Mouse (Mus musculus) kidney, postnatal 14 days (tissue): ENCODE data around the gene Hsd17b1.

Experiments
- DNase-seq: peaks from one replicate; pipeline ENCODE4 v3.0.0; 2022; ENCODE audit warnings: mixed read lengths

Gene Hsd17b1

DNA sequence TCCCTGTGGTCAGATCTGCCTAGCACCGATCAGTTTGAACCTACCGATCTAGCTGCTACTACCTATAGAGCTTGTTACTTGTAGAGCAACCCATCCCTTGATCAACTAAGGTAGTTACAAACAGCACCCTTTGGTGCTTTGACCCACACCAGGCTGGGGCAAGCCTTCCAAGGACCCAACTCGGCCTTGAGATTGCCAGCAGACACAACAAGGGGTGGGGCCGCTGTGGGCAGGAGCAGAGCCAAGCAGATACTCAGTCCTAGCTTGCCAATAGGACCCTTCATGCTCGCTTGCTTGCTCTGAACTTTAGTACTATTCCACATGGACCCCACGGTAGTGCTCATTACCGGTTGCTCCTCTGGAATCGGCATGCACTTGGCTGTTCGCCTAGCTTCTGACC is at the start of gene Hsd17b1:
Gene Hsd17b1 (plus strand): TSS at position 291 of the 400 bp plus-strand sequence.
- no peak for DNase-seq

DNA sequence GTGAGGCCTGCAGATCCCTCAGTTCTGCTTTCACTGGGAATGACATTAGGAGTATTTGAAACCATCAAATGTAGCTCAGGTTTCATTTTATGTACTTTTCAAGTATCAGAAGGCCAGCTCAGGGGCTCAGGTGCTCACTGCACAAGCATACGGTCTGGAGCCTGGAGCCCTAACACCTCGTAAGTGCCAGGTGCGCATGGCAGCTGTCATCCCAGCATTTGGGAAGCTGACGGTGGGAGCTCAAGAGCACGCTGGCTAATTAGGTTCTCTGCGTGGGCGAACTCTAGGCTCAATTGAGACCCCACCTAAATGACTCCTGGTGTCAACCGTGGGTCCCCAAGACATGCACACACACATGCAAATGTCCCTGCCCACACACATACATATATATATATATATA is 48.9 kb upstream of the Hsd17b1 start:
- no peak for DNase-seq

DNA sequence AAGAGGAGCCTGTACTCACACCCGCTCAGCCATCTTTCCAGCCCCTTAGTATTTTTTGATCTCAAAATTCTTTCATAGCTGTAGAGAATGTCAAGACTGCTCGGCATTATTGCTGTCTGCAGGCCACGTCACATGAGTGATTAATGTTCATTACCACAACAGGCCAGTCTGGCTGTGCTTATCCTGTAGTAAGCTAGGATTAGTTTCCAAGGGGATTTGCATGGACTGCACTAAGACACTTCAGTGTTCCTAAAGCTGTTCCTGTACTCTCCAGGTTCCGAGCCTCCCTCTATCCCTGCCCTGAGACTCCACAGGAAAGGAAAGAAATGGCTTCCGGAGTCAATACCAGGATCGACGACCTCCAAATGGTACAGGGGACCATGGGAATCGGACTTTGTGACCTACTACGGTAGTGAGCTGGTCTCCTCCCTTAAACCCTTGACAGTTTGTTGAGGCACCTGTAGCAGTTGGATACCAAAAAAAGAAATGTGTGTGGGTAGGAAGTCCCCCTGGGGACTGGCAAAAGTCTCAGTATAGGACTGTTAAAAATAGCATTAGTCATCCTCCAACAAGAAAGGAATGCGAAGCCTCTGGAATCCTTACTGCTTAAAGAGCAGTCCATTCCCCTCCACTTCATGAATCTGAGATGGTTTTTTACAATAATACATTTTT is 47.9 kb upstream of the Hsd17b1 start:
- DNase-seq: no peak

DNA sequence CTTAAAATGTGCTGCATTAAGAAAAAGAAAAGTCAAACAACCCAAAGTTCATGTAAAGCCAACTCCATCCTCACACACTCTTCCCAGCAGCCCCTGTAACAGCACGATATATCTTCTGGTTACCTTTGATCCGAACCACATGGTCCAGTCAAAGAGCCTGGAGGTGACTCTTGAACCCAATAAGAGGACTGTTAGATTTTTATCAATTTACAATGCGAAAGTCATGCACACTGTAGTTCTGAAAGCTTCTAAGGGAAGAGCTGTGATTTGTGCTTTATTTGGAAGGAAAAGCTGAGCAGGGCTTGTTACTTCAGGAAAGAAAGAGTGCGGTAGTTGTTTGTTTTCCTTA is 47.4 kb upstream of the Hsd17b1 start:
- DNase-seq: no peak

DNA sequence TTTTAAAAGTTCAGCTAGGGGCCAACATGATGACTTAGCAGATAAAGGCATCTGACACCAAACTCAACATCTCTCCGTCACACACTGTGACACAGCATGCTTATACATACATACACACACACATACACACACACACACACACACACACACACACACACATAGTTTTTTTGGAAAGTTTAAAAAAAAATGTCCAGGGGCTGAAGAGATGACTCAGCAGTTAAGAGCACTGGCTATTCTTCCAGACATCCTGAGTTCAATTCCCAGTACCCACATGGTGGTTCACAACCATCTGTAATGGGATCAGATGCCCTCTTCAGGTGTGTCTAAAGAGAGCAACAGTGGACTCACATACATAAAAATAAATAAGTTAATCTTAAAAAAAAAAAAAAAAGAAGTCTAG is 46.7 kb upstream of the Hsd17b1 start:
- DNase-seq: no peak

DNA sequence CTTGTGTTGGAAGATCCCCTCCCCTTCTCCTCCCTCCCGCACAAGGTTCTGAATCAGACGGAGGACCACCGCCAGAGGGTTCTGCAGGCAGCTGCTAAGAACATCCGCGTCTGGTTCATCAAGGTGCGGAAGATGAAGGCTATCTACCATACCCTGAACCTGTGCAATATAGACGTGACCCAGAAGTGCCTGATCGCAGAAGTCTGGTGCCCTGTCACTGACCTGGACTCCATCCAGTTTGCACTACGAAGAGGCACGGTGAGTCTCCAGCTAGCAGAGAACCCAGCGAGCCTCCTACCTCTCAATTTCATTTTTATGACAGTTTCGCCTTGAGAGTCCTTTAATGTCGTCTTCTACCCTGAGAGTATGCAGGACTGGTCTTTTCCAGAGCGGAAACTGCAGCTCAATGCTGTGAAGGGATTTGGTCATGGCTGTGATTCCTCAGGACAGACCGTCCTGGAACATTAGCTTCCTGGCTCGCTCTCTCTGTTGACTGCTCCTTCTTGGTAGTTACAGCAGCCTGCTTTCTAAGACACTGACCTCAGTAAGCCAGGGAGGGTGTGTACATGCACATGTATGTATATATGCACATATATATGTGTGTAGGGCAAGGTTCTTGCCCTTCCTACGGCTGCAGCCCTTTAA is 44.2 kb upstream of the Hsd17b1 start:
- DNase-seq: no peak

DNA sequence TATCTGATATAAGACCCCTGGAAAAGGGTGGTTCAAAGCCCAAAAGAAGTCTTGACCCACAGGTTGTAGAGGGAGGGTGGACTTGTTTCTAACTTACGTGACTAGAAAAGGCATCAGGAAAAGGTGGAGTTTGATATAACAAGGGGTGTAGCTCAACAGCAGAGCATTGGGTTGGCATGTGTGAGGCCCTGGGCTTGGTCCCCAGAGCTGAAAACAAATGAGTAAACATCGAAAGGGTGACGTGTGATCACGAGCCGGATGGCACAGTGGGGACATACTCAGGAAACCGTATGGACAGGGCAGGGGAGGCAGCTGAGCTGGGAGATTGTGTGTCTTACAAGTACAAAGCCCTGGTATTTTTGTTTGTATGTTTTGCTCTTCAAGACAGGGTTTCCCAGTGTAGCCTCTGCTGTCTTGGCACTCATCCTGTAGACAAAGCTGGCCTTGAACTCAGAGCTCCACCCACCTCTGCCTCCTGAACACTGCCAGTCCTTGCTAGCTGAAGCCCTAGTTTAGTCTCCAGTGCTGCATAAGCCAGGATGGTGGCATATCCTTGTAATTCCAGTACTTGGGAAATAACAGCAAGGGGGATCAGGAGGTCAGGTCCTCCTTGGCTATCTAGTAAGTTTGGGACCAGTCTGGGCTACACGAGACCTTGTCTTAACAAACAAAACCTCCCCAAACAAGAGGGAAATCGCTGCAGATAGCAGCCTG is 43.4 kb upstream of the Hsd17b1 start:
- DNase-seq: no peak

DNA sequence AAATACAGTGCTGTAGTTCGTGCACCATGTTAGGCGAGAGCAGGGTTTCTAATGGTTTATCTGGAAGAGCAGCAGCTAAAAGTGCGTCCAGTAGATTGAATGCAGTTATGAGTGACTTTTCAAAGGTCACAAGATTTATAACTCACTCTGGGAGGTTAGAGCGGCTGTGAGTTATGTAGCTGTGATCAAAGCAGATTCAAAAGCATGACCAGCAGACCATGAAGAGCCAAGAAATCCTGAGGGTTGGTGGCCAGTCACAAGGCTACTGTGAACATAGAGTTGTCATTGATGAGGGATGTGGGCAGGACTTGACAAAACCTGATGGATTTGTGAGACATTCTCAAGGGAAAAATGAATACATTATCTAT is 42.9 kb upstream of the Hsd17b1 start:
- DNase-seq: no peak

DNA sequence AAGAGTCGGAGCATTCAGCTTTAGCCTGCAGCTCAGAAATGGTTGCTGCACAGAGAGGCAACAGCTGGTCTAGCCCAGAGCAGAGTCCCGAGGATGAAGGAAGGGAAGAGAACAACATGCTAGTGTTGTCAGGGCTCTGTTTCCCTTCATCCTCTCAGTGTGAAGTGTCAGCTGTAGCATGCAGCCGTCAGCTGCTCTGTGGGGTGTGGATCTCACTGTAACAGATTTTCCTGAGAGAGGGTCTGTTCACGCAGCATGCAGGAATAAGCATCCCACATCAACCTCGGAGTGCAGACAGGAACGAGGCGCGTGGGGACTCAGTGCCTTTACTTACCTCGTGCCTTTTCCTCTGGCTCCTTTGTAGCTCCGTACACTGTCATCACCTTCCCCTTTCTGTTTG is 40.4 kb upstream of the Hsd17b1 start:
- no peak for DNase-seq

DNA sequence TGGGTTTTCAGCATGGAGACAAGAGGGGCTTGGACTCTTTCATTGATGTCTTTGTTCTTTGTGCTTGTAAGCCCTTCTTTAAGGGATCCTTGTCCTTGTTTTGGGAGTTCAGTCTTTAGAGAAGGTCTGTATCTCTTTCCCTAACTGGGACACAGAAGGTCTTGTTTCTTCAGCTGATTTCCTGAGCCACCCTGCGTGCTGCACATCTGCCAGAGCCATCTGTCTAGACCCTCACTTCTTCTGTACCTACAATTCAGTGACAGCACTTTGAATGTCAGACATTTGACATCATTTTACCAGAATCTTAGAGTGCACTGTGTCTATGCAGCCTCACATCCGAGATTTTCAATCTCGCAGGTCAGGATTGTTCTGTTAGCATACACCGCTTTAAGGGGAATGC is 32.4 kb upstream of the Hsd17b1 start:
- no peak for DNase-seq

DNA sequence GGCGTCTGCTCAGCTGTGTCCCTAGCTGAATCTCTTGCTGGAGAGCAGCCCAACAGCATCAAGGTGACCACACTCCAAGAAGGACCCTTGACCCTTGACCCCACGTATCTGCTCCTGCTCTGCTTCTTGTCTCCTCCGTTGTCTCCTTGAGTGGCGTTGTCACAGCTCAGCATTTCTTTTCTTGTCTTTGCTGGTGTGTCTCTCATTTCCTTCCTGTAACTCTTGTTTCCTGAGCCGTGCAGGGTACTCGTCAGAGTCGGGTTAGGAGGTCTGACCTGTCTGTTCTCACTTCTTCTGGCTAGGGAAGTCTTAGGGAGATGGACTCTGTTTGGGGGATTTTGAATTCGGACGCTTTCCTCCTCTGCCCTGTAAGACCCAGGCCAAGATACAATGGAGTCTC is 31.8 kb upstream of the Hsd17b1 start:
- DNase-seq: no peak

DNA sequence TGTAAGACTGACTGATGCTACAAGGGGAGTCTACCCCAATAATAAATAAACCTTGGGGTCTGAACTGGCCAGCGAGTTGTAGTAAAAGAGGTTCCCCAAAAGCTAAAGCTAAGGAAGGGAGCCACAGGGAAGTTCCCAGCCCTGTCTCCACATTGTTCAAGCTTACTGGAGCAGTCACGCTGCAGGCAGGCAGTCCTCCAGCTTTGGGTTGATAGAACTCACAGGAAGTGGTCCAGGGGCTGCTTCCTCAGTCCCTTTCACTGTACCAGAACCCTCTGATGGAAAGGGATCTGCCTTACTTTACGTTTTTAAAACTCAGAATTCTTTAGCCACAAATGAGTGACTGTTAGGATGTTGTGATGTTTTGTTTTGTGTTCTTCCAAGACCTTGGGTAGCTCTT is 30.7 kb upstream of the Hsd17b1 start:
- DNase-seq: no peak

DNA sequence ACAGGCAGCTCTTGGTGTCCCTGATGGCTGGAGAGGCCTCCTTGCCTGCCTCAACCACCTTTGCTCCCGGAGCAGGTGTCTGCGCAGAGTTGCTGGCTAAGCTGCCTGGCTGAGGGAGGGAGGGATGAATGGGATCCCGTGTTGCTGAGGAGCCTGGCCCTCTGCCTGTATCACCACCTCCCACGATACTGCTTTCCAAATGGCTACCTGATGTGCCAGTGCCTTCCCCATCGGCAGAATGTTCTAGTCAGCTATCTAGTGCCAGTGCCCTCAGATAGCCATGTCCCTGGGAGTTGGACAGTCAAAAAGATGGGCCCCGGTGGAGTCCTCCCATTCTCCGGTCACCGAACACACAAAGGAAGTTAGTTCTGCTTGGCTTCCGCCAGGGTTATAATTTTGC is 27.9 kb upstream of the Hsd17b1 start:
- no peak for DNase-seq

DNA sequence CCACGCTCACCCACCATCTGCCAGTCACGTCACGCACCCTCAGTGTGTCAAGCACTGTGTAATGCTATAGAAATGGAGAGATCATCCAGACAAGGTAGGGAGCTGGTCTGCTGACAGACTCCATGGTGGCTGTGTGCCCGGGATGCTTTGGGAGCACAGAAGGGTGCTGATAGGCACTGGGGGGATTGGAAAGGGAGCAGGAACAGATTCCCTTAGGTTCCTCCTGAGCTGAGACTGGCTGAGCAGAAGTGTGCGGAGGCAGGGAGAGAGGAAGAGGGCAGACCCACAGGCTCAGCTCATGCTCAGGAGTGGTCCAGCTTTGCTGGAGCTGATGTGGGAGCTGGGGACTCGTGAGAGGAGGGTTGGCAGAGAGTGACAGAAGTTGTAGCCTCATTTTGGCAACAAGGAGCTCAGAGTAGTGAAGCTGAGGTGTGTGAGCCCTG is 27.1 kb upstream of the Hsd17b1 start:
- no peak for DNase-seq

DNA sequence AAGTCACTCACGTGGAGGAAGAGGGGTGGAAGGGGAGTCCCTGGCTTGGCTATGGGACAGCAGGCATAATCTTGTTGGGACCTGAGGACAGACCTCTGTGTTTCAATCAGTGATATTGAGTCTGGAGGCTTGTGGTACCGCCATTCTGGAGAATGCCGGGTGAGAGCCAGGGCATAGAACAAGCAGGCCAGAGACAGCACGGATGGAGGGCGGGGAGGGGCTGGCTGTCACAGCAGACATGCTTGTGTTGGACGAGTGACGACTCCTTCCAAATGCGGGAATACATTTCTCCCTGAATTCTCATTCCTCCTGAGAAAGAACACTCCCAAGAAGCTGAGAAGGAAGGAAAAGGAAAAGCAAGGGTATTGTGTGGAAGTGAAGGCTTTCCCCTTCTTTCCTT is 26.6 kb upstream of the Hsd17b1 start:
- DNase-seq: no peak

DNA sequence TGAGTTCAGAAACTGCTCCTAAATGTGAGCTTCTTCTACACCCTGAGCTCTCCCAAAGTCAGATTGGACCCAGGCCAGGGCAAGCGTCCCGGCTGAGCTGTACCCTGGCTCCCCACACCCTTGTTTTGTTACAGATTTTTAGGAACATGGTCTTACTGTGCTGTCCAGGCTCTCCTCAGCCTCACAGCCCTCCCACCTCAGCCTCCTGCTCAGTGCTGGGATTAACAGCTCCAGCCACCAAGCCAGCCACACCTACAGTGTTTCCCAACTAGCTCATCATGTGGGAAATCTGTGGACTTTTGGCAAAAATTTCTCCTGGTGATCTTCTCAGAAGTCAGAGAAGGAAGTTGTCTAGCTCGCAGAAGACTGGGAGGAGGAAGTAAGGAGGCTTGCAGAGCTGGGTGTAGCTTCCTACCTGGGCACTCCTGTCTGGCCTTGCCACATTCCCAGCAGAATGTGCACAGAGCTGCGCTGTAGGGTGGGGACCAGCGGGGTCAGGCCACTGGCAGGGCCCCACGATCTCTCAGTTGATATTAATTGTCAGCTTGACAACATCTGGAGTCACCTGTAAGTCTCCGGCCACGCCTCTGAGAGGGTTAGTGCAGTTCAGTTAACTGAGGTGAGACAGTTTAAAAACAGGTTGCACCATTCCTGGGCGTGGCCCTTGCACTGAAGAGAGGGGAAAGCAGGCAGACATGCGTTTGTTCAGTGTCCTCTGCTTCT is 25.3 kb upstream of the Hsd17b1 start:
- no peak for DNase-seq

DNA sequence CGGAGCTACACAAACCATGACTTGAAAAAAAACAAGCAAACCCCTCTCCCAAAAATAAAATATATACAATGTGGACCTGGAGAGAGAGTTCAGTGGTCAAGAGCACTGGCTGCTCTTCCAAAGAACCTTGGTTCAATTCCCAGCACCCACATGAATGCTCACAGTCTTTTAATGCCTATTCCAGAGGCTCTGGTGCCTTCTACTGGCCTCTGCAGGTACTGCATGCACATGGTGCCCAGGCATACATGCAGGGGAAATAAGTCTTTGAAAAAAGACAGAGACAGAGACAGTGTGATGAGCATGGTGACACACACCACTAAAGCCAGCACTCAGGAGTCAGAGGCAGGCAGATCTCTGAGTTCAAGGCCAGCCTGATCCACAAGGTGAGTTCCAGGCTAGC is 24.2 kb upstream of the Hsd17b1 start:
- no peak for DNase-seq

DNA sequence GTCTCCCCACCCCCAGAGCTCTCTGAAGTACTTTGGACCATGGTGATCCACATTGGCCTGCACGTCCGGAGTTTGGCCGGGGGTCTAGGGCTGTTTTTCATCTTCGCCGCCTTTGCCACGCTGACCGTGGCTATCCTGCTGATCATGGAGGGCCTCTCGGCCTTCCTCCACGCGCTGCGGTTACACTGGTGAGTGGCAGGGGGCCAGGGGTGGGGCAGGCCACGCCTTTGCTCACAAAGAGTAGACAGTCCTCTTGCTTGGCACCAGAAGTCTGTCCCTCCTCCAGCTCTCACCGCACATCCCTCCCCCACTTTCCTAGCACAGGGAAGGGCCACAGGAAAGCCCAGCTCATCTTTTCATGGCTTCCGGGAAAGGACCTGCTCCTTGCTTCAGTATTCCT is 22.8 kb upstream of the Hsd17b1 start:
- no peak for DNase-seq

DNA sequence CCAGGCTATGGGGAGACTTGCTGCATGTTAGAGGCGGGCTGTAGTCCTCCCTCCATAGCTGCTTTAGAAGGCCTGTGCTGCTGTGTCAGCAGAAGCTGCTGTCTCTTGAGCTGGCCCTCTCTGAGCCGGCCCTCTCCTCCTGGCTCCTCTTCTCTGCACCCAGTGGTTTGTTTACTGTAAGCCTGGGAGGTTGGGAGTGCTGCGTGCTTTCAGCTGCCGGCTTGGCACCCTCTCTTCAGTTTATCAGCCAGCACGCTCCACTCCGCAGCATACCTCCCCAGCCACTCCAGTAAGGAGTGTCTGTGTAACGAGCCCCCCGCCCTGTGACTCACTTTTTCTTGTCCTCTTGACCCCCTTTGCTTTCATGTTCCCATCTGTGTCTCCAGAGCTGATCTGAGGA is 21.3 kb upstream of the Hsd17b1 start:
- DNase-seq: peak; percentile 47

DNA sequence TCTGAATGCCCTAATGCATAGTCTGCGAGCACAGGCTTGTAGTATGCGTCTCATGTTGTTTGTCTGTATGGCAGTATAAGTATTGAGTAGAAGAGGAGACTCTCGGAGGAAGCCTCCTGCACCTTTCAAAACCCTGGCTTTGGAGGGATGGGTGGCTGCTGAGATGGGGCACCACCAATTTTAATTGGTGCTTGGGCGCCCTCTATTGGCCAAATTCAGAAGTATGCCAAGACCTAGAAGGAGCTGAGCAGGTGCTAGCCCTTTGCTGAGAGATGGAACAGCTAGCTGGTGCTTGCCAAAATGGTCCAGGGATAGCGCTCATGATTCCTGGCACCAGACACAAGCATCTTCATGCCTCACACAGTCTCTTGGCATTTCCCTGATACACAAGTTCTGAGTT is 20.4 kb upstream of the Hsd17b1 start:
- peak; percentile 85 for DNase-seq

DNA sequence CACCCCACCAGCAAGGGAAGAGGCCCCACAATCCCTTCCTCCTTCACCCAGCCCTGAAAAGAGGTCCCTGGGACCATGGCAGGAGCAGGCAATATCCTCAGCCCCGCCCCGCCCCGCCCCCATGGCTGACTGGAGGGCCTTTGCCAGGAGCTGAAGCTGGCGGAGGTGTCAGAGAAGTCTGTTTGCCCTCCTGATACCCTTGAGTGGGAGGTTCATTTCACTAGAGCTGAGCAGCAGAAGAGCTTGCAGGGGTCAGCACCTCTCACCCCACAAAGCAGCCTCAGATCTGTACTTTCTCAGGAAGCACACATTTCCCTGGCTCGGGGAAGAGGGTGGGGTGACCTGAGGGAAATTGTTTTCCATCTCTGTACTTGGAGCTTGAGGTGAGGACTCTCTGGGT is 19.5 kb upstream of the Hsd17b1 start:
- DNase-seq: peak; percentile 42

DNA sequence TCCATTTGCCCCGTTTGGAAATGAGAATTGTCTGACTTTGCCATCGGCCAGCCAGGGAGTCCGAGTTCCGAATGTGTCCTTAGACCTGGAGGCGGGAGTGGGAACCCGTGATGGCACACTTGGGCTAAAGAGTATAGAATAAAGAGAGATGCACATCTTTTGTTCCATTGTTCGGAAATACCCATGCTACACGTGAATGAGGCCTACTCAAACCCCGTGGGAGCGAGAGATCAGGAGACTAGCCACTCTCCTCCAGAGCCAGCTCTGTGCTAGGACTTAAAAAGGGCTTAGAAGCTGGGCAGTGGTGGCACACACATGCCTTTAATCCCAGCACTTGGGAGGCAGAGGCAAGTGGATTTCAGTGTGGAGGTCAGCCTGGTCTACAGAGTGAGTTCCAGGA is 18.7 kb upstream of the Hsd17b1 start:
- DNase-seq: no peak

DNA sequence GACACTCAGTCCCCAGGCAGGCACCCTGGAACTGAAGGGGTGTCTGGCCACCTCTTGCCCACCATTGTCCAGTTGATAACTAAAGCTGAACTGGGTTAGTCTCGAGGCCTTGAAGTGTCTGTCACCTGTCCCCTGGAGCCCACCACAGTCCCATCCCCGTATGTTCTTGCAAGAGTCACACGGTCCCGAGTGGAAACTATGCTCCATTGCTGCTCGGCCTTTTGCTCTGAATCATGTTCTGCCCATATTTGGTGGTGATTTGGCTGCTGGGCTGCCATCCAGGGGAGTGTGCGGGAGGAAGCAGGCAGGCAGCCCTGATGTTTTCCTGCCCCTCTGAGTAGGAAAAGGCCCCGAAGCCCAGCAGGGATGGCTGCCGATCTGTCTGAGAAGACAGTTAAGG is 18.1 kb upstream of the Hsd17b1 start:
- DNase-seq: peak; percentile 80

DNA sequence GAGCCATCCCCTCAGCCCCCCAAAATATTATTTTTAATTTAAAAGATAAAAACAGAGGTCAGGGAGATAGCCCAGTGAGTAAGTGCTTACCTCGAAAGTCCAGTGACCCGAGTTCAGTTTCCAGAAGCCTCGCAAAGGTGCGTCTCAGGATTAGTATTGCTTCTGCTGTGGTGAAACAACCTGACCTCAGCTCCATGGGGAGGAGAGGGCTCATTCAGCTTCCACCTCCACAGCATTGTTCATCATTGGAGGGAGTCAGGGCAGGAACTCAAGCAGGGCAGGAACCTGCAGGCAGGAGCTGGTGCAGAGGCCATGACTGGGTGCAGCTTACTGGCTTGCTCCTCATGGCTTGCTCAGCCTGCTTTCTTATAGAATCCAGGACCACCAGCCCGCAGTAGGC is 17.2 kb upstream of the Hsd17b1 start:
- no peak for DNase-seq
